Mouse (Mus musculus) adrenal gland, adult 2 months (tissue): ENCODE results near the gene C2cd4a. TPM values are rescaled to one million over a fixed set of nuclear protein-coding genes. Genes with fewer than 3 reads are reported as not detected.

Experiments used
- DNase-seq: peaks from one replicate; pipeline ENCODE4 v3.0.0; 2021
- polyA plus RNA-seq: library from polyadenylated mRNA; depleted of rRNA; stranded (reverse); fragments of >200 nt; gene quantifications from 2 replicates; pipeline ENCODE4 v1.2.3, GENCODE M21; 2012
- total RNA-seq, 2 experiments: library from RNA; stranded (reverse); gene quantifications; 2 replicates each; pipeline ENCODE4 v1.2.3; 2021

Gene C2cd4a
- total and polyA plus RNA-seq, 3 experiments, result 3.2 TPM; not detected in 2

DNA sequence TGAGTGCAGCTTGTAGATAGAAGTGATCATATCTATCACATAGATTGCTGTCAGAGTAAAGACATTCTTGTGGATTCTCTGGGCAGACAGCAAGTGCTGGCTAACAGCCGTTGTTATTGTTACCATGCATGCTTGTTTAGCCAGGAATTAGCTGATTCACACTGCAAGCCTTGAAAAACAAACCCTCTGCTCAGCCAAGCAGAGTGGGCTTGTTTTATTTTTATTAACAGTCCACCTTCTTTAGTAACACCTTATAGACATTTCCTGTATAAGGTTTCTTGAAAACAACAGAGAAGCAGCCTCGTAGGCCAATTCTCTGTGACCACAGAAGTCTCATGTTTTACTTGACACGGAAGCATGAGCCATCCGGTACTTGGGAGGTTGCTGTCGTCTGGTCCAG is 2.4 kb upstream of the C2cd4a start:
- DNase-seq, result no peak

DNA sequence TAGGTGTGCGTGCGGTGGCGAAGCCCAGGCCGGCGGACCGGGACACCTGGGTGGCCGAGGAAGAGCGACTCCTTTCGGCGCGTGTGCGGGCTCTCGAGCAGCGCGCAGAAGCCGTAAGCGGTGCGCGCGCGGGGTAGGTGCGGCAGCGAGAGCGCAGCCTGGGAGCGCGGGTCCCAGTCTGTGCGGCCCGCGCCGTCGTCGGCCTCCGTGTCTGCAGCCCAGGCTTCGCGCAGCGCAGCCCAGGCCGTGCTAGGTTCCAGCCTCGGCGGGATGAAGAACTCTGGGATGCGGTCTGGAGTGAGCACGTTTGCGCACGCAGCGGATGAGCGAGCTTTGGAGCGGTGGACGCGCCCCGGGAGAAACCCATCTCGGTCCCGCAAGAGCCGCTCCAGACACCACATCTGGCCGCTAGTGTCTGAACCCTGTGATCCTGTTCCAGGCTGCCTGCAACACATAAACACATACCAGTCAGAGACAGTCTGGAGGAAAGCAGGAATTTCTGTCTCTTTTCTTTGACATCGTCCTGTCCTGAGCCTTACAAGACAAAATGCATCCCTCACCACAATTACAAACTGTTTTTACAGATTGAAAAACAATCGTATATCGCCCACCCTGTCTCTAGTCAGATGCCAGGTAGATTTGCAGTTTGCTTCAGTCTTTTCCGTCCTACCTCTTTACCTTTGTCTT is 628 bp downstream of the C2cd4a start:
- peak; percentile 42 for DNase-seq

DNA sequence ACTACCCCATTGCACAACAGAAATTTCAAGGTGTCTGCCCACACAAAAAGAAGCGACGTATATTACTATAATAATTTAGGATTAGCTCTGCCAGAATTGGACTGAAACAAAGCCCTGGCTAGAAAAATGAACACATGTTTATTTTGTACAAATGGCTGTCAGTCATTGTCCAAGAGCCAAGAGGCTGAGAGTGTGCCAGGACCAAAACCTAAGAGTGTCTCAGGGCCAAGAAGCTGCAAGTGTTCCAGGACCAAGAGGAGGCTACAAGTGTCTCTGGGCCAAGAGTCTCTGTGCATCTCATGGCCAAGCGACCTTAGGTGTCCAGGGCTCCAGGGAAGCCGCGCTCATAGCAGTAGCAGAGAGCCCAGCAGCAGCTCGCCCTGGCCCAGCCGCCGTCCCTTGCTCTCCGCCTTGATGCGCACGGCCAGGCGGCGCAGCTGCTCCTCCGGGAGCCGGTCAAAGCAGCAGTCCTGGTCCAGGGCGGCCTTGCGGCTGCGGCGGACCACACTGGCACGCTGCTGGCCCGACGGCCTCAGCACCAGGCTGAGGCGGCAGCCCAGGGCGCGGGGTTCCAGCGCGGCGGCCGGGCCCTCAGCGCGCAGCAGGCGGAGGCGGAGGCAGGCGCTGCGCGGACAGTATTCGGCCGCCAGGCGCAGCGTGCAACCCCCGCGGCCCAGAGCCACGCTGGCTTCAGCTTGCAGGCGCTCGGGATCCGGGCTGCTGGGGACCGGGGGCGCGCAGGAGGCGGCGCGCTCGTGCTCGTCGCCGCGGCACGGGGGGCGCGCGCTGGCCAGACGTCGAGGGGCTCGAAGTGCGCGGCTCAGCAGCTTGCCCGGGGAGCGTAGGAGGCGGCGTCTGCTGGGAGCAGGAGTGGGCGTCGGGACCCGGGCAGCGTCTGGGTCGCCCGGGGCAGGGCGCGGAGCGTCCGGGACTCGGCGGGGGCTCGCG is 1.4 kb downstream of the C2cd4a start:
- peak; percentile 71 for DNase-seq

DNA sequence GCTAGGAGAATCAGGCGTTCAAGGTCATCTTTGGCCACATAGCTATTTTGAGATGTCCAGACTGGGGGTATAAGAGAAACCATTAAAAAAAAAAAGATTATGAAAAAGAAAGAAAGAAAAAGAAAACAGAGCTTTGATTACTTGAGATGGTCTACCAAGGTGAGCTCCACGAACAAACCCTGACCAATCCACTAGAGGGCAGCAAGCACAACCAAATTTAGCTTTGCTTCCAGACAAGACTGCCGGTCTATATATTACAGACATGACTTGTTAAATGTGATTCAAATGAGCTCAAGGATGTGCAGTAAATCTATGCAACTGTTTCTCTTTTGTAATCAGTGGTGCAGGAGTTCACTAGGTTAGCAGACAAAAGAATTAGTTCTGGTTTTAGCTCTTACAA is 3.9 kb downstream of the C2cd4a start:
- peak; percentile 59 for DNase-seq

DNA sequence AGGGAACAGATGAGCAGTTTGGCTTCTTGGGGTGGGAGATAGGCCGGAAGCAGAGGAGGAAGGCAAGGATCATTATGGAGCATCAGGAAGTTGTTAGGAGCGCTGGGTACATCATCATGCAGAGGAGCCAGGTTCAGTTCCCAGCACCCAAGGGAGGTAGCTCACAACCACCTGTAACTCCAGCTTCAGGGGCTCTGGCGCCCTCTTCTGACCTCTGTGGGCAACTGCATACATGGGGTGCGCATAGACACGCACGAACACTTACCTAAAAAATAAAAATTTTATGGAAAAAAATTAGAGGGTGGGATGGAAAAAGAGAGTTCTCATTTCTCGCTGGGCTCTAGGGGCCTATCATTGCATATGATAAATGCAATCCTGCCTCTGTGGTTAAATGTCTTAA is 6.6 kb downstream of the C2cd4a start:
- no peak for DNase-seq

DNA sequence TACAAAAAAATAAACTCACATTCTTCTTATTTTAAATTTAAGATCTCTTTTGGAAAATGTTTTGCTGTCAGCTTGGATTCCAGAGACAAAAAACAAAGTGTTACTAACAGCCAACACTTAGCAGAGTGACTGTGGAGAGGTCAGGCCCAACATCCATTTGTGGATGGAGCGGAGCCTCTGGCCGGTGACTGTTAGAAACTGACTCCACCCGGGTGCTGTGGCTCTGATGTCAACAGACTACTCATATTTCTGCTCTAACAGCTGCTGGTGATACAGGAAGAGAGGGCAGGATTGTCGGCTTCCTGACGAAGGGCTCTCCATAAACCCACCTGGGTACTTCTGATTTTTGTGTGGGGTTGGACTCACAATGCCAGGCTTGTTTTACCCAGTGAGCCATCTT is 9.0 kb downstream of the C2cd4a start:
- no peak for DNase-seq

DNA sequence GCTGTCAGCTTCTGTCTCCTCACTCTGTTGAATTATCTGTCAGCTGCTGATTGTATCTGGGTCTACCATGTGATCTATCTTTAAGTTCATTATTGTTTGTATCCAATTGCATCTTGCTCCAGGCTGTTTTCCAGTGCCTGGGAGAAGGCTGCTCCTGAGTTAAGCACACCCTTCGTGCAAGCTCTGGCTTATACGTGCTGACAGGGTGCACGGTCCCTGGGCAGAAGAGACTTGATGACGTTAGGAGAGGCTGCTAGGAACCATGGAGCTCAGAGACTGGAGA is 13.5 kb downstream of the C2cd4a start:
- no peak for DNase-seq

DNA sequence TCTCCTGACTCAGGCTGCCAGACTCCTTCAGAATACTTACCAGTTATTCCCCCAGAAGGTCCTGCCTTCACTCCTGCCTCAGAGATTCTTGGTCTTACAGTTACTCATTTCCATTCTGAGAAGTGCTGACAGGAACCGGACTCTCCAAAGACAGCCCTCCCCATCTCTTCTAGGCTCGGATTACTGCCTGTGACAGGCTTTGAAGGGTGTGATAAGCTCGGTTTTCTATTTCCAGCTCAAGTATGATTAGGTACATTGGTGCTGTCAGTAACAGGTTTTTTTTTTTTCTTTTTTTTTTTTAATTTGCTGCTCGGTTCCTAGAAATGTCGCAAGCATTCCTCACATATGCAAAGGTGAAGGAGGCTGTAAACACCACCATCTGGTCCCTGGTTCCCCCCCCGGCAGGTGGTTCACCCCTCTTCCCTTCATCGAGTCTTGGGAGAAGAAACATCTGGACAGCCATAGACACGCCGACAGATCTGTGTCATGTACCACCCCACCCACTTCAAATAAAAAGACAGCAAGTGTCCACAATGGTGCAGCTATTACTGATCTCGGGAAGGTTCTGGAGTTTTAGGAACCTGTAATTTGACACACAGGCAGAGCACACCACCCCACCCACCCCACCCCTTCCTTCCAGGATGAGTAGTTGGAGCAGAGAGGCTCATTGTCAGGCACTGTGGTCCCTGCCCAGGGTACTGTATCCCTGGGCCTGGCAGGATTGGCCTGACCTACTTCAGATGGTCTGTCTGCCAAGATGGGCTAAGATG is 14.0 kb downstream of the C2cd4a start:
- no peak for DNase-seq

DNA sequence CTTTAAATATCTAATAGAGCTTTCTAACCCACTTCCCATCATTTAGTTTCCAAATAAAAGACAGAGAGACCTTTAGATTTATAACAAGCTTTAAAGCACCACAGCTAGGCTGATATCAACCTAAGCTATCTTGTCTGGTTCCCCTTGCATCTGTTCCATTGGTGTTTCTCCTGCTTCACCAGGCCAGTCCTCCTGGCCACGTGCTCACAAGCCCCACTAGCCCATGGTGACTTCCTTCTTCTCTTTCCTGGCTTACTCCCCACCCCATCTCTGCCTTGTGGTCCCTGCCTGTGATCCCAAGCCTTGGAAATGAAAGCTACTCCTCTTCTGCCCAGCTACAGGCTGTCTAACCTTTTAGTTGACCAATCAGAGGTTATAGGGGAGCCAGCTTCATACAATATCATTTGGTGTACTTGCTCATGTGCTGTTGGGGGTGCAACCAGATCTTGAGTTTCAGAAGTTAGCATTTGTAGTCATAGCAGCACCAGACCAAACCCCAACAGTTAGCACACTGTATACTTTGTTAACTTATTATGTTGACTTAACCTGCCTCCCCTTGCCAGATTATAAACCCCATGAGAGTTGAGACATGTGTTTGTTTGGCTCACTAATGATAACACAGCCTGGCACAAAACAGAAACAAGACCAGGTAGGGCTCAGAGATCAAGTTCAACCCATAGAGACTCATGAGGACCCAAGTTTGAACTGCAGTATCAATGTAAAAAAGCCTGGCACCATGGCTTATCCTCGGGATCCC is 15.8 kb downstream of the C2cd4a start:
- no peak for DNase-seq

DNA sequence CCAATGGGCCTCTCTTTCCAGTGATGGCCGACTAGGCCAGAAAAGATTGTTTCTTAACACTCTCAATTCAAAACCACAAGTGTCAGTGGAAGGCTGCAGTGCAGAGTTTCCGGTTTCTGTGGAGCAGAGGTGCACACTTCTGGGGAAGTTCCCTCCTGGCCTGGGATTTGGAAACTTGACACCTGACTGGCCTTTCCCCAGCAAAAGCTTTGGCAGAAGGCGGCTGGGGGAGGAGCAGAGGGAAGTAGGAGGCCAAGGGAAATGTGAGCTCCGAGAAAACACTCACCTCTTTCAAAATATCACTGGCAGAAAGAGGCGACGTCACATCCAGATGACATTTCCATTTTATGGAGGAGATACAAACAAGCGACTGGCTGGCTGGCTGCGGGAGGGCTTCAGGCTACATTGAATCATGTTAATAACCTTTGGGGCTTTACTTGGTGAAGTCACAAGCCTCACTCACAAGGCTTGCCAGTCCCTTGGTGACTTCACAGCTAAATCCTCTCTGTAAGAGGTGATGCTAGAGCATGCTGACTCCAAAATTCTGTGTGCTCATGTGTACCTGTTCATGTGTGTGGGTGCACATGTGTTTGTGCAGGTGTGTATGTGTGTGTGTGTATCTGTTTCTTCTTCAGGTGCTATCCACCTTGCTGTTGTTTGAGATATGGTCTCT is 18.3 kb downstream of the C2cd4a start:
- peak; percentile 67 for DNase-seq

DNA sequence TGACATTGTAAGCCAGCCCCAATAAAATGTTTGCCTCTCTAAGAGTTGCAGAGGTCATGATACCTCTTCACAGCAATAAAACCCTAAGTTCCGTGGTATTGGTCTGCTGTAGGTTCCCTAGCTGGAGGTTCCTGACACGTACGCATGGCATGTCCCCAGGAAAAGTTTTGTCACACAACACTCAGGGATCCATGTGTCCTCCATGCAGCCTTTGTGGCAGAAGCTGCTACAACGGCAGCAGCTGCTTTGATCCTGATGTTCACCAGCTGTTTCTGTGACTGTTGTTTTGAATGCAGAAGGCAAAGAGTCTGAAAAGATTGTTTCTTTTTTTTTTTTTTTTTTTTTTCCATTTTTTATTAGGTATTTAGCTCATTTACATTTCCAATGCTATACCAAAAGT is 19.0 kb downstream of the C2cd4a start:
- no peak for DNase-seq

DNA sequence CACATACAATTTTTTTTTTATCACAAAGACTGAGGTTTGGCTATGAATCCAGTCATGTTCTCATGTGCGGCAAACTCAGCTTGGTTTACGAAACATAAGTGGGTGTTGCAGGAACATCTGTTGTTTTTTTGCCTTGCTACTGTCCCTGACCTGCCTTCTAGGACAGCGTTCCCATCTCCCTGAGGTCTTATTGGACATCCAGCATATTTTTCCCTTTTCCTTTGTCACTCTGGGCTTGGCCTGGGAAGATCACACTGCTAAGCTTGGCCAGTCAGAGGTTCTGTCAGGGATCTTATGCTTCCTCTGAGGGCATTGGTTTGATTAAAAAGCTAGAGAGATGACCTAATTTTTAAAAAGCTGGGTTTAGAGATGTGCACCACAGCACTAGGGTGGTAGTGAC is 21.0 kb downstream of the C2cd4a start:
- peak; percentile 54 for DNase-seq

DNA sequence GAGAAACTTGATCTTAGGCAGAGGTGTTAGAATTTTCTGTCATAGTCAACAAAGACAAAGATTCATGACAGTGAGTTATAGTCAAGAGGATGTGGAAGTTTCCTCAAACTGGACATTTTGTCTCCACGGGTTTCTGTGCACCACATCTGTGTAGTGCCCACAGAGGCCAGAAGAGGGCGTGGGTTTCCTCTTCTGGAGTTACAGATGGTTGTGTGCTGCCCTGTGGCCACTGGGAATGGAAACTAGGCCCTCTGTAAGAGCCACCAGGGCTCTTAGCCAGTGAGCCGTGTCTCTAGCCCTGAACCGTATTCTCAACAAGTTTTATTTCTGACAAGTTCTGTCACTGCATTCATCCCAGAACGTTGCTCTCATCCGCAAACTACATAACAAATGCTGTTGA is 21.6 kb downstream of the C2cd4a start:
- no peak for DNase-seq

DNA sequence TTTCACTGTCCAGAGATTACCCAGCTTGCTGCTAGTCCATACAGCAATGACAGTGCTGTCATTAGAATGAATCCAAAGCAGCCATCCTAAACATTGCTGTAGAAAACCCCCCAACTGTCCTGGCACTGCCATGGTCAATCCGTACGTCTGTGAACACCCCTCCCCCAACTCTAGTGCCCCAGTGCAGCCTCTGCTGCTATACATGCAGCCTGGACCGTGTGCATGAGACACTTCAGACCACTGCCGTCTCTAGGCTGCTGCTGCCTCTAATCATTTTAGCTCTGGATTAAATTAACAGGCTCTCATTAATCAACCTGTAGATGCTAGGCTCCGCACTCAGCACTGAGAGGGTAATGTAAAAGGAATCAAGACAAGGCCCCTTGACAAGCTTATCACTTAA is 25.1 kb downstream of the C2cd4a start:
- no peak for DNase-seq

DNA sequence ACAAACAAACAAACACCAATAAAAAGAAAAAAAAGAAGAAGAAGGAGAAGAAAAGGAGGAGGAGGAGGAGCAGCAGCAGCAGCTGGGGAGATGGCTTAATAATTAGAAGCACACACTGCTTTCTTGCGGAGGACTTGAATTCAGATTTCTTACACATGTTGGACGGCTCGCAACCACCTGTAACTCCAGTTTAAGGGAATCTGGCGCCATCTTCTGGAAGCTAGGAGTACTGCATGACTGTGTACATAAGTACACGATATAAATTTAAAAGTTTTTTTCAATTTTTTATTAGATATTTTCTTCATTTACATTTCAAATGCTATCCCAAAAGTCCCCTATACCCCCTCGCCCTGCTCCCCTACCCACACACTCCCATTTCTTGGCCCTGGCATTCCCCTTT is 29.9 kb downstream of the C2cd4a start:
- DNase-seq, result peak; percentile 29

DNA sequence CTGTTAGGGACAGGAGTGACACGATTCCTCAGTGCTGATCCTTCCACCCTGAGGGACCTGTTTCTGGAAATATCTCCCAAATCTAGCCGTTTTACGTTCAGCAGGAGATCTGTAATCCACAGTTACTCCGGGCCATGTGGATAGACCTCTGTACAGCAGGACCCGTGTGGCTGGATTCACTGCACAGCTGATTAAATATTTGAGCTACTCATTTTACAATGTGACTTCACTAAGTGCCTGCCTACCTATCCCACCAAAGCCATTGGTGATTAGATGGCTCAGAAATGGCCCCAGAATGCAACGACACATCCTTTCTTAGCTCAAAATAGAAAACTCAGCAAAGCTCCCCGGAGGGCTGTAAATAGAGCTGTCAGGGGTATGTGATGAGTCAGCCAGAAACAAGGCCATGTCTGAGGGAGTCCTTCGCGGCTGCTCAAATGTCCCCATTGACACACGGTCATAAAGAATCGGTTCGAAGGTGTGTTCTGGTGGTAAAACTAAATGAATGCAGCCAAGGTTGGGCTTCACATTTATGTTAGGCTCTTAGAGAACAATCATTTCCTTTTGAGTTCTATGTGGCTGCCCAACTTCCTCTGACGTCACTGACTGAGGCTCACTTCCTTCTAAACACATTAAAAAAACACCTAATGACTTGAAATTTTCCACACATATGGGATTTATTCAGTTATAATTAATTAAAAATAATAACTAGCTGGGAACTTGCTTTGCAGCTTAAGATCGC is 32.9 kb downstream of the C2cd4a start:
- DNase-seq, result peak; percentile 75

DNA sequence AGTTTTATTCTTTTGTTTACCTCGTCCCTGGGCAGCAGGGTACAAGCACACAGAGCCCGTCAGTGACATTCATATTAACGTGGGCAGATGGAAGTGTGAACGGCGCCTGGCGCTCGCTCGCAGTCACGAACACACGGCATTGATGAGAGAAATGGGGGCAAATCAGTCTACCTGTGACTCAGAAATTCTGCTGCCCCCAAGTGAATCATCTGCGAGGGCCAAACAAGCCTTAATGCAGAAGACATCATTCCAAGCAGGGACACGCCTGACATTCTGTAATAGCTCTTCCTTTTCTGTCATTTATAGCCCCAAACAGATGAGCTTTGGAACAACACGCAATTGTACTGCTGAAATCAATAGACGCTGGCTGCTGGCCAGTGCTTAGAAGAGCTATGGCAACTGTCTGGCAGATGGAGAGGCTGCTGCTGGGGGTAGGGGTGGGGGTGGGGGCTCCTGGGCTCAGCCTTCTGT is 36.9 kb downstream of the C2cd4a start:
- no peak for DNase-seq

DNA sequence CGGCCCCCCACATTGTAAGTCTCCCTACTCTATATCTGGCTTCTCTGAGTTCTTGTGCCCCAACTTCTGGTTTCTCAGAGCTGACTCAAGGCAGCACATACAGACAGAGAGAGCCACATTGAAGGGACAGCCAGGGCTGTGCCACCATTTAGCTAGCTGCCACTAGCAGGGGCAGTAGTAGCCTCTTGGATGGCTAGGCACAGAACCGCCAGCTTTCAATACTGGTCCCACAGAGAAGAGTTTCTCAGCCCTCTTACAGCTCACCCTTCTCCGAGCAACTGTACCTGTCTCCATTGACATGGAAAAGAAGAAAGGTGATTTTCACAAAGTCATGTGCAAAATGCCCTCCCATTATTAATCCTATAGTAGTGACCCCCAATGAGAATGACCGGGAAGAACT is 37.5 kb downstream of the C2cd4a start:
- DNase-seq, result no peak

DNA sequence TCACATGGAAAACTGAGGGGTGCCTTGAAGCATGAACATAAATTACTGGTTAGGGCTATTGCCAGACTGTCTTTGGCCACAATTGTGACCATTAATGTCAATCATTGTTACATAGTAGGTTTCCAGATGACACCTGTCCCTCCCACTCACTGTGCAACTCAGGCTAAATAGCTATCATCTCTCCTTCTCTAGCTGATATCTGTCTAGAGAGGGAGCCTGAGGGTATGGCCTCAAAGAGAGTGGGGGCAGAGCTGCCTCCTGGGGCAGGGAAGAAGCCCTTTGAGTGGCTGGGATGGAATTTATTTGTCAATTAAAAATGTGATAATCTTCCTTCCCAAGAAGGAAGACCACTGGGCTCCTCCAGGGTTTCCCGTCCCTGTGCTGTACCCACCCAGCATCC is 37.9 kb downstream of the C2cd4a start:
- no peak for DNase-seq

DNA sequence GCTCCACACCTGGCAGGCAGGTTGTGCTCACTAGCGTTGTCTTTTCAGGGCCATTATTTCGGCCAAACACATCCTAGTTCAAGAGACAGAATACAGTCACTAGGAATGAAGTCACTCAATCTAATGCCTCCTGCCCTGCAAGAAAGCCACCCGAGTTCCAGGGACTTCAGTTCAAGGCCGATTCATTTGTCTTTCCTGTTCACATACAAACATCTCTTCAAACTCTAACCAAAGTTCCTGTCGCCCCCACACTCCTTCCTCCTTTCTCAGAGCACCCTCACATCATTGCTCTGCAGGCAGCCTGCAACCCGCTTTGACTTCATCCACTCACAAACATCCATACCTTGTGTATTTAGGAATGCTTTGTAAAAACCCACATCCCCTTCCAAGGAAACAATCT is 38.6 kb downstream of the C2cd4a start:
- no peak for DNase-seq

DNA sequence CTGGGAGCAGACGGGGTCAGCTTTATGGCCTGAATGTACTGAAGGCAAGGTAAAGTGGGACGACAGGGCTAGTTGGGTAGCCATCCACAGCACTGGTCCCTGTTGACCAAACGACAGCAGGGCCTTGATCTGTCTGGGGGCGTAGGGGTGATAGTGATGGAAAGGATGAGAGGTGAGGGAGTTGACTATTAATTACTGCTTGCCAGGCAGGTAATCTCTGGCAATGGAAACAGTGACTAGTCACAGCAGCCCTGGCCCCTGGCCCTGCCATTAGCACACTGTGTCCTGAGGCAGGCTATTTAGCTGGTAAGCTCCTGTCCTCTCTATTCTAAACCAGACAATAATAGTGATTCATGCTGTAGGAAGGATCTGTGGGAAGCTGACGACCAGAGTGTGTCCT is 39.7 kb downstream of the C2cd4a start:
- DNase-seq, result no peak
